ENCODE assay signal across 12 mouse cellular contexts in genomic region chr11:86051383-86051782, GRCm38 (mm10).
DNase-seq lines count a peak whose midpoint lies in the region; ATAC-seq lines count a peak whose summit lies in the region.
"Had no signal": no experiment of that assay in that cellular context is flagged by ENCODE, and none has a peak within 500 bp of the region (broad histone marks: within the 10 kb centered on the region; RNA-seq: fewer than 3 reads in every experiment).

No protein-coding gene starts in this region.

- peaks cover 6% of the 10 kb centered on the region for H3K4me1 ChIP-seq in midbrain, embryonic 12.5 days
- no peaks in the 10 kb centered on the region for H3K4me1 ChIP-seq in midbrain, embryonic 16.5 days (ENCODE audit: control insufficient read depth, insufficient read depth, low read length)
- H3K4me1 ChIP-seq in embryonic facial prominence, embryonic 11.5 days (ENCODE audit: control insufficient read depth, insufficient read depth, low read length): no peaks in the 10 kb centered on the region; the same call in 1 of the 2 replicates
- peaks cover 12% of the 10 kb centered on the region for H3K4me1 ChIP-seq in lung, embryonic 16.5 days (replicated peaks; ENCODE audit: control insufficient read depth, insufficient read depth, low read length)
- no peaks in the 10 kb centered on the region for H3K4me1 ChIP-seq in heart, embryonic 11.5 days (ENCODE audit: control insufficient read depth, insufficient read depth, low read length)

- H3K9me3 ChIP-seq in midbrain, embryonic 12.5 days: no peaks in the 10 kb centered on the region
- no peaks in the 10 kb centered on the region for H3K9me3 ChIP-seq in midbrain, embryonic 16.5 days (replicated peaks; ENCODE audit: control insufficient read depth, low read length, poor library complexity, severe bottlenecking)
- H3K9me3 ChIP-seq in embryonic facial prominence, embryonic 11.5 days (replicated peaks; ENCODE audit: control insufficient read depth, low read length): no peaks in the 10 kb centered on the region
- H3K9me3 ChIP-seq in lung, embryonic 16.5 days (ENCODE audit: control insufficient read depth, low read length): no peaks in the 10 kb centered on the region
- no peaks in the 10 kb centered on the region for H3K9me3 ChIP-seq in heart, embryonic 11.5 days (replicated peaks; ENCODE audit: control insufficient read depth, low read length)
- H3K9me3 ChIP-seq: forebrain, embryonic 13.5 days had no signal

- DNase-seq in embryonic facial prominence, embryonic 11.5 days (ENCODE audit: low spot score): peak; percentile 62
- DNase-seq in kidney, postnatal 25 days: no peak
- DNase-seq in cerebellum, adult 9-10 months: no peak
- DNase-seq: adrenal gland, postnatal 36 days; cerebellum, adult 8-10 months; kidney, postnatal 10 days; right cerebral cortex, adult 18-20 months had no signal

- no peak overlapping the region for H3K4me3 ChIP-seq in midbrain, embryonic 12.5 days
- H3K4me3 ChIP-seq in midbrain, embryonic 16.5 days (ENCODE audit: low read depth, low read length): no peak overlapping the region
- H3K4me3 ChIP-seq in embryonic facial prominence, embryonic 11.5 days (ENCODE audit: low read depth, low read length): no peak overlapping the region
- no peak overlapping the region for H3K4me3 ChIP-seq in lung, embryonic 16.5 days (ENCODE audit: low read length)
- no peak overlapping the region for H3K4me3 ChIP-seq in heart, embryonic 11.5 days (ENCODE audit: low read depth, low read length)
- H3K4me3 ChIP-seq: forebrain, embryonic 13.5 days had no signal

- ATAC-seq in midbrain, embryonic 12.5 days (ENCODE audit: low FRiP score, low read depth): no peak; the same call in 1 of the 2 replicates
- no peak for ATAC-seq in midbrain, embryonic 16.5 days
- no peak for ATAC-seq in embryonic facial prominence, embryonic 11.5 days (replicated peaks; ENCODE audit: insufficient number of reproducible peaks, low FRiP score, low TSS enrichment, low read depth)
- peak; percentile 57 for ATAC-seq in lung, embryonic 16.5 days (ENCODE audit: low read depth)
- ATAC-seq in heart, embryonic 11.5 days (replicated peaks; ENCODE audit: insufficient number of reproducible peaks, low FRiP score, low TSS enrichment): no peak
- ATAC-seq: forebrain, embryonic 13.5 days had no signal

- WGBS in midbrain, embryonic 12.5 days: 24% methylated on average over 6 of the region's 6 CpGs
- WGBS in midbrain, embryonic 16.5 days: 15% methylated on average over 6 of the region's 6 CpGs
- WGBS in embryonic facial prominence, embryonic 11.5 days: 15% methylated on average over 6 of the region's 6 CpGs
- 18% methylated on average over 6 of the region's 6 CpGs for WGBS in lung, embryonic 16.5 days
- 44% methylated on average over 6 of the region's 6 CpGs for WGBS in heart, embryonic 11.5 days (ENCODE audit: insufficient replicate concordance)

- H3K27me3 ChIP-seq in midbrain, embryonic 12.5 days: no peaks in the 10 kb centered on the region
- no peaks in the 10 kb centered on the region for H3K27me3 ChIP-seq in midbrain, embryonic 16.5 days (ENCODE audit: control insufficient read depth, insufficient read depth, low read depth, low read length)
- H3K27me3 ChIP-seq in embryonic facial prominence, embryonic 11.5 days (ENCODE audit: control insufficient read depth, insufficient read depth, low read length): no peaks in the 10 kb centered on the region
- no peaks in the 10 kb centered on the region for H3K27me3 ChIP-seq in lung, embryonic 16.5 days (ENCODE audit: control insufficient read depth, insufficient read depth, low read depth, low read length)
- no peaks in the 10 kb centered on the region for H3K27me3 ChIP-seq in heart, embryonic 11.5 days (ENCODE audit: control insufficient read depth, insufficient read depth, low read length)
- H3K27me3 ChIP-seq: forebrain, embryonic 13.5 days had no signal

- H3K27ac ChIP-seq in midbrain, embryonic 12.5 days (replicated peaks): 0 out of 2 replicates have a peak overlapping the region, but pooled peaks have one; percentile 21
- H3K27ac ChIP-seq in midbrain, embryonic 16.5 days (ENCODE audit: low read length): no peak overlapping the region
- peak overlapping the region; percentile 73 for H3K27ac ChIP-seq in embryonic facial prominence, embryonic 11.5 days (replicated peaks; ENCODE audit: low read depth, low read length)
- H3K27ac ChIP-seq in lung, embryonic 16.5 days (ENCODE audit: low read length): 0 out of 2 replicates have a peak overlapping the region, but pooled peaks have one; percentile 32
- no peak overlapping the region for H3K27ac ChIP-seq in heart, embryonic 11.5 days (ENCODE audit: low read depth, low read length)
- H3K27ac ChIP-seq: forebrain, embryonic 13.5 days had no signal

- H3K4me2 ChIP-seq in midbrain, embryonic 12.5 days (replicated peaks): no peak overlapping the region; the same call in 1 of the 2 replicates
- H3K4me2 ChIP-seq in midbrain, embryonic 16.5 days (ENCODE audit: low read length): no peak overlapping the region
- peak overlapping the region; percentile 10; the same call in 1 of the 2 replicates for H3K4me2 ChIP-seq in embryonic facial prominence, embryonic 11.5 days (ENCODE audit: low read depth, low read length)
- H3K4me2 ChIP-seq in lung, embryonic 16.5 days (ENCODE audit: low read depth, low read length): no peak overlapping the region
- no peak overlapping the region for H3K4me2 ChIP-seq in heart, embryonic 11.5 days
- H3K4me2 ChIP-seq: forebrain, embryonic 13.5 days had no signal

- no peaks in the 10 kb centered on the region for H3K36me3 ChIP-seq in midbrain, embryonic 12.5 days
- H3K36me3 ChIP-seq in midbrain, embryonic 16.5 days (ENCODE audit: control insufficient read depth, insufficient read depth, low read length): no peaks in the 10 kb centered on the region
- H3K36me3 ChIP-seq in embryonic facial prominence, embryonic 11.5 days (replicated peaks; ENCODE audit: control insufficient read depth, insufficient read depth, low read depth, low read length): no peaks in the 10 kb centered on the region
- no peaks in the 10 kb centered on the region for H3K36me3 ChIP-seq in lung, embryonic 16.5 days (ENCODE audit: control insufficient read depth, insufficient read depth, low read length)
- H3K36me3 ChIP-seq in heart, embryonic 11.5 days (ENCODE audit: control insufficient read depth, insufficient read depth, low read length): no peaks in the 10 kb centered on the region

- H3K9ac ChIP-seq in midbrain, embryonic 12.5 days (replicated peaks): no peak overlapping the region
- H3K9ac ChIP-seq in midbrain, embryonic 16.5 days (ENCODE audit: low read depth, low read length): no peak overlapping the region
- no peak overlapping the region for H3K9ac ChIP-seq in embryonic facial prominence, embryonic 11.5 days (replicated peaks; ENCODE audit: low read length)
- no peak overlapping the region for H3K9ac ChIP-seq in lung, embryonic 16.5 days (ENCODE audit: low read length)
- H3K9ac ChIP-seq in heart, embryonic 11.5 days (ENCODE audit: low read depth, low read length): no peak overlapping the region
- H3K9ac ChIP-seq: forebrain, embryonic 13.5 days had no signal

Comparison
In these comparisons a context has a peak if more than half of its experiments do, and no peak if none do; other contexts are left out.
1. H3K27ac ChIP-seq: peak in midbrain, embryonic 12.5 days (single experiment), embryonic facial prominence, embryonic 11.5 days (single experiment) and lung, embryonic 16.5 days (single experiment); none in midbrain, embryonic 16.5 days (single experiment) and heart, embryonic 11.5 days (single experiment).